Mouse (Mus musculus): ENCODE results near the gene Adat1.

- no peak for TF ChIP-seq CTCF (IDR thresholded peaks at IDR 0.05; ENCODE audit: low read depth, low read length)
- no peak for TF ChIP-seq POLR2A (IDR thresholded peaks at IDR 0.05; ENCODE audit: extremely low read depth, insufficient read depth, low read length)
These were observed 67.1 kb downstream of the Adat1 start for GRCm38 (mm10) chr8:111924976-111925375.
